Mouse (Mus musculus) embryonic facial prominence, embryonic 12.5 days (tissue): ENCODE results near the gene Fer1l4. TPM values are rescaled to one million over a fixed set of nuclear protein-coding genes. Genes with fewer than 3 reads are reported as not detected.

ENCODE experiments used
- ATAC-seq: fragments of 200-750 bp; cut with Nextera tagmentation; 2 replicates; pipeline ENCODE4 v1.8.0; 2017; ENCODE audit not compliant: insufficient number of reproducible peaks, insufficient read depth, low FRiP score, low TSS enrichment
- H3K27ac ChIP-seq: fragments of 300-500 bp; sonication (generic); 2 replicates; pipeline ENCODE4 v1.5.1; 2016; ENCODE audit warnings: mild to moderate bottlenecking
- H3K27me3 ChIP-seq: fragments of 300-500 bp; sonication (generic); 2 replicates; pipeline ENCODE4 v1.6.1; 2016; ENCODE audit warnings: mild to moderate bottlenecking, moderate library complexity
- H3K36me3 ChIP-seq: fragments of 300-500 bp; sonication (generic); 2 replicates; pipeline ENCODE4 v1.6.1; 2016; ENCODE audit warnings: mild to moderate bottlenecking
- H3K4me1 ChIP-seq: fragments of 300-500 bp; sonication (generic); 2 replicates; pipeline ENCODE4 v1.6.1; 2016
- H3K4me2 ChIP-seq: fragments of 300-500 bp; sonication (generic); replicated peaks from 2 replicates; pipeline ENCODE4 v1.6.1; 2016; ENCODE audit warnings: mild to moderate bottlenecking, moderate library complexity
- H3K4me3 ChIP-seq: fragments of 300-500 bp; sonication (generic); 2 replicates; pipeline ENCODE4 v1.5.1; 2016; ENCODE audit warnings: mild to moderate bottlenecking
- H3K9ac ChIP-seq: fragments of 300-500 bp; sonication (generic); 2 replicates; pipeline ENCODE4 v1.6.1; 2016; ENCODE audit warnings: mild to moderate bottlenecking, moderate library complexity
- H3K9me3 ChIP-seq: fragments of 300-500 bp; sonication (generic); 2 replicates; pipeline ENCODE4 v1.6.1; 2016; ENCODE audit warnings: mild to moderate bottlenecking, moderate library complexity
- WGBS: fragments of 180-500 bp; shearing (Covaris S2); methylation state at CpG from one replicate; pipeline ENCODE4 v1.1.7; 2016; 5-methylcytosine and 5-hydroxymethylcytosine counted together
- polyA plus RNA-seq: library from polyadenylated mRNA; unstranded; fragments of >200 nt; fragmentation: Nextera tagmentation; extraction: Ambion mirVana; gene quantifications from 2 replicates; pipeline ENCODE4 v1.2.1, GENCODE M21; 2016

The Fer1l4 gene
- polyA plus RNA-seq, 1 experiment from 2014 or later = 0.08 TPM

- H3K4me1 ChIP-seq = peaks cover 6% of the 10 kb centered on the region
- H3K36me3 ChIP-seq = peaks cover 22% of the 10 kb centered on the region
- H3K27me3 ChIP-seq = no peaks in the 10 kb centered on the region
- ATAC-seq = no peak
- H3K27ac ChIP-seq = no peak overlapping the region
- H3K9ac ChIP-seq = no peak overlapping the region
- H3K9me3 ChIP-seq = no peaks in the 10 kb centered on the region
- H3K4me3 ChIP-seq = no peak overlapping the region
- 93% methylated on average over 4 of the region's 4 CpGs for WGBS
- H3K4me2 ChIP-seq = no peak overlapping the region
Observed at GRCm38 (mm10) chr2:156005393-156005792, 47.4 kb downstream of the Fer1l4 start.

GRCm38 (mm10) chr2:155991863-155992321 lies 60.9 kb downstream of the Fer1l4 start:
- H3K9me3 ChIP-seq = no peaks in the 10 kb centered on the region
- H3K4me3 ChIP-seq = no peak overlapping the region
- H3K36me3 ChIP-seq = peaks cover 100% of the 10 kb centered on the region
- H3K27ac ChIP-seq = no peak overlapping the region
- no peak overlapping the region for H3K4me2 ChIP-seq
- no peaks in the 10 kb centered on the region for H3K27me3 ChIP-seq
- H3K9ac ChIP-seq = no peak overlapping the region
- ATAC-seq = no peak
- no peaks in the 10 kb centered on the region for H3K4me1 ChIP-seq
- 85% methylated on average over 14 of the region's 14 CpGs for WGBS

- H3K9me3 ChIP-seq = no peaks in the 10 kb centered on the region
- H3K4me2 ChIP-seq = no peak overlapping the region
- H3K27me3 ChIP-seq = no peaks in the 10 kb centered on the region
- no peak overlapping the region for H3K4me3 ChIP-seq
- peaks cover 100% of the 10 kb centered on the region for H3K36me3 ChIP-seq
- H3K27ac ChIP-seq = no peak overlapping the region
- WGBS = 95% methylated on average over 10 of the region's 10 CpGs
- H3K4me1 ChIP-seq = no peaks in the 10 kb centered on the region
- no peak for ATAC-seq
- no peak overlapping the region for H3K9ac ChIP-seq
Observed at GRCm38 (mm10) chr2:155991151-155991550, 61.6 kb downstream of the Fer1l4 start.

GRCm38 (mm10) chr2:155989085-155989484 lies 63.7 kb downstream of the Fer1l4 start:
- Histone ChIP-seq H3K4me1 (no peaks in the 10 kb centered on the region), H3K27ac (no peak overlapping the region), H3K27me3 (no peaks in the 10 kb centered on the region), H3K9ac (no peak overlapping the region), H3K9me3 (no peaks in the 10 kb centered on the region), H3K4me2 (no peak overlapping the region), H3K36me3 (peaks cover 100% of the 10 kb centered on the region), H3K4me3 (no peak overlapping the region)
- 74% methylated on average over 4 of the region's 4 CpGs for WGBS
- ATAC-seq = no peak

GRCm38 (mm10) chr2:155987131-155987530 lies 65.6 kb downstream of the Fer1l4 start:
- H3K4me3 ChIP-seq = no peak overlapping the region
- no peaks in the 10 kb centered on the region for H3K27me3 ChIP-seq
- peaks cover 98% of the 10 kb centered on the region for H3K36me3 ChIP-seq
- H3K27ac ChIP-seq = no peak overlapping the region
- WGBS = 97% methylated on average over 6 of the region's 6 CpGs
- ATAC-seq = no peak
- no peaks in the 10 kb centered on the region for H3K9me3 ChIP-seq
- no peak overlapping the region for H3K4me2 ChIP-seq
- H3K9ac ChIP-seq = no peak overlapping the region
- H3K4me1 ChIP-seq = no peaks in the 10 kb centered on the region

GRCm38 (mm10) chr2:155985776-155986175 lies 67.0 kb downstream of the Fer1l4 start:
- H3K36me3 ChIP-seq = peaks cover 97% of the 10 kb centered on the region
- no peak overlapping the region for H3K9ac ChIP-seq
- no peak overlapping the region for H3K4me2 ChIP-seq
- WGBS = 90% methylated on average over 7 of the region's 7 CpGs
- ATAC-seq = no peak
- no peaks in the 10 kb centered on the region for H3K4me1 ChIP-seq
- H3K4me3 ChIP-seq = no peak overlapping the region
- H3K27ac ChIP-seq = no peak overlapping the region
- H3K9me3 ChIP-seq = no peaks in the 10 kb centered on the region
- no peaks in the 10 kb centered on the region for H3K27me3 ChIP-seq

- Histone ChIP-seq H3K9me3 (no peaks in the 10 kb centered on the region), H3K27me3 (no peaks in the 10 kb centered on the region), H3K4me1 (no peaks in the 10 kb centered on the region), H3K27ac (no peak overlapping the region), H3K4me3 (no peak overlapping the region), H3K9ac (no peak overlapping the region), H3K36me3 (peaks cover 87% of the 10 kb centered on the region), H3K4me2 (no peak overlapping the region)
- WGBS = 86% methylated on average over 5 of the region's 5 CpGs
- ATAC-seq = no peak
Observed at GRCm38 (mm10) chr2:155979328-155979991, 73.3 kb downstream of the Fer1l4 start.

GRCm38 (mm10) chr2:155974087-155974731 lies 78.5 kb downstream of the Fer1l4 start:
- Histone ChIP-seq H3K4me1 (no peaks in the 10 kb centered on the region), H3K9me3 (no peaks in the 10 kb centered on the region), H3K4me3 (no peak overlapping the region), H3K36me3 (peaks cover 87% of the 10 kb centered on the region), H3K4me2 (no peak overlapping the region), H3K27ac (no peak overlapping the region), H3K9ac (no peak overlapping the region; the same call in 1 of the 2 replicates), H3K27me3 (no peaks in the 10 kb centered on the region)
- no peak for ATAC-seq
- WGBS = 81% methylated on average over 14 of the region's 14 CpGs

GRCm38 (mm10) chr2:155973348-155973747 lies 79.4 kb downstream of the Fer1l4 start:
- Histone ChIP-seq H3K9me3 (no peaks in the 10 kb centered on the region), H3K9ac (no peak overlapping the region), H3K4me3 (no peak overlapping the region), H3K27ac (no peak overlapping the region), H3K4me1 (no peaks in the 10 kb centered on the region), H3K27me3 (no peaks in the 10 kb centered on the region), H3K36me3 (peaks cover 91% of the 10 kb centered on the region), H3K4me2 (no peak overlapping the region)
- no peak for ATAC-seq
- WGBS = 85% methylated on average over 6 of the region's 6 CpGs

Other genes with a start within 250 kb of the Fer1l4 start
- 12.9 and 13.4 TPM in 2 replicates for gene BC029722, start 233.5 kb downstream of the Fer1l4 start, polyA plus RNA-seq
- 185 and 188 TPM in 2 replicates for gene Eif6, start 226.0 kb downstream of the Fer1l4 start, polyA plus RNA-seq
- gene Fam83c, start 218.1 kb downstream of the Fer1l4 start, polyA plus RNA-seq = 0.36 and 0.38 TPM in 2 replicates
- gene Uqcc1, start 122.6 kb downstream of the Fer1l4 start, polyA plus RNA-seq = 61.3 and 71.5 TPM in 2 replicates
- 0.28 TPM in 1 of 2 replicates, not detected in the other for gene Gm15557, start 112.2 kb downstream of the Fer1l4 start, polyA plus RNA-seq
- gene Gdf5, start 107.6 kb downstream of the Fer1l4 start, polyA plus RNA-seq = 5.6 and 10.5 TPM in 2 replicates
- 33.3 and 35.2 TPM in 2 replicates for gene Cep250, start 96.5 kb downstream of the Fer1l4 start, polyA plus RNA-seq
- gene 6430550D23Rik, start 45.0 kb downstream of the Fer1l4 start, polyA plus RNA-seq = 2.0 and 2.3 TPM in 2 replicates
- 199 and 220 TPM in 2 replicates for gene Ergic3, start 44.9 kb downstream of the Fer1l4 start, polyA plus RNA-seq
- 6.0 and 6.9 TPM in 2 replicates for gene Spag4, start 12.2 kb upstream of the Fer1l4 start, polyA plus RNA-seq
- gene Cpne1, start 59.0 kb upstream of the Fer1l4 start, polyA plus RNA-seq = 64.9 and 68.6 TPM in 2 replicates
- 38.7 and 43.0 TPM in 2 replicates for gene Rbm12, start 59.0 kb upstream of the Fer1l4 start, polyA plus RNA-seq
- 16.8 and 17.6 TPM in 2 replicates for gene Gm28036, start 74.1 kb upstream of the Fer1l4 start, polyA plus RNA-seq
- gene Romo1, start 91.1 kb upstream of the Fer1l4 start, polyA plus RNA-seq = 428 and 448 TPM in 2 replicates
- gene Nfs1, start 91.2 kb upstream of the Fer1l4 start, polyA plus RNA-seq = 30.7 and 34.2 TPM in 2 replicates
- gene Rbm39, start 127.3 kb upstream of the Fer1l4 start, polyA plus RNA-seq = 761 and 773 TPM in 2 replicates
- gene Phf20, start 143.5 kb upstream of the Fer1l4 start, polyA plus RNA-seq = 82.0 and 85.6 TPM in 2 replicates